Mouse (Mus musculus) layer of hippocampus, adult 6 months (tissue): Measurements from ENCODE around the gene Cyp4f15. TPM values are rescaled to one million over a fixed set of nuclear protein-coding genes. Genes with fewer than 3 reads are reported as not detected.

Experiments
- long read RNA-seq, 2 experiments: library from polyadenylated mRNA; unstranded; transcript quantifications; one replicate each; pipeline ENCODE4 v2.0.0; 2019 to 2020
- polyA plus RNA-seq: library from polyadenylated mRNA; unstranded; fragments of <200 nt; fragmentation: Nextera tagmentation; gene quantifications from 2 replicates; pipeline ENCODE4 v1.2.3, GENCODE M21; 2021

The Cyp4f15 gene
- 14.1 and 17.7 TPM in 2 replicates for polyA plus RNA-seq
- long read RNA-seq, experiment 1, transcript Cyp4f15-201 (13 exons, 2,095 nt) = major isoform, 19 of 30 reads
- long read RNA-seq, experiment 1, partial matches to known transcripts = 1 of 30 reads
- long read RNA-seq, experiment 1, other reads (novel, unspliced or antisense) = 10 of 30 reads
- long read RNA-seq, experiment 2, transcript Cyp4f15-201 (13 exons, 2,095 nt) = major isoform, 62 of 90 reads
- long read RNA-seq, experiment 2, partial matches to known transcripts = 0 of 90 reads
- long read RNA-seq, experiment 2, other reads (novel, unspliced or antisense) = 28 of 90 reads

GRCm38 (mm10) chr17:32685048-32685750 lies at the start of gene Cyp4f15:
Gene Cyp4f15, plus strand, starts transcription at chr17:32685627.

DNA sequence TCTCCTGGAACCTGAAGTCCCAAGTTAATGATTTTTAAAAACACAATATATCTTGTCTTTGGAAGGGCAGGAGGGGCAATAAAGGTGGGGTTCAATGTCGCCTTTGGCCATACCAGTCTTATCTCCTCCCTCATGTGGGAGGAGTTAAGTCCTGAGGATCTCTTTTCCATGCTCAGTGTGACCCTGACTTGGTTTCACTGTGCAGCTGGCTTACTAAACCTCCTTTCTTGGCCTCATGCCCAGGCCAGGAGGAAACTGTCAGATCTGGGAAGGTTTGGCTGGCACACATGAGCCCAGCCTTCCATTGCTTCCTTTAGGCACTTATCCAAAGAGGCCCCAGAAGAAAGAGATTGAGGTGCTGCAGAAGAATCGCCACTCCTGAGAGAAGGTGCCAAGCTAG lies 26.7 kb upstream of the Cyp4f15 start, which contains the start of gene Cyp4f40:
Gene Cyp4f40 (plus strand): TSS at position 189 of the 400 bp plus-strand sequence.

Other genes with a start within 250 kb of the Cyp4f15 start
- gene Cyp4f39, start 232.9 kb upstream of the Cyp4f15 start, polyA plus RNA-seq = 0.11 TPM in 1 of 2 replicates, not detected in the other
- gene Cyp4f17, start 179.6 kb upstream of the Cyp4f15 start, polyA plus RNA-seq = 1.8 and 2.9 TPM in 2 replicates
- 3.1 and 4.4 TPM in 2 replicates for gene Cyp4f16, start 149.1 kb upstream of the Cyp4f15 start, polyA plus RNA-seq
- not detected in 2 replicates for gene Cyp4f37, start 64.3 kb upstream of the Cyp4f15 start, polyA plus RNA-seq
- not detected in 2 replicates for gene Cyp4f40, start 26.7 kb upstream of the Cyp4f15 start, polyA plus RNA-seq
- 8.2 and 13.9 TPM in 2 replicates for gene Zfp871, start 102.7 kb downstream of the Cyp4f15 start, polyA plus RNA-seq
- 2.4 and 3.6 TPM in 2 replicates for gene Zfp811, start 124.3 kb downstream of the Cyp4f15 start, polyA plus RNA-seq
- 12.1 and 12.7 TPM in 2 replicates for gene Zfp799, start 144.6 kb downstream of the Cyp4f15 start, polyA plus RNA-seq
- 2.6 and 2.8 TPM in 2 replicates for gene Zfp870, start 206.0 kb downstream of the Cyp4f15 start, polyA plus RNA-seq
- gene Cyp4f14, start 231.7 kb downstream of the Cyp4f15 start, polyA plus RNA-seq = 9.2 and 10.1 TPM in 2 replicates